ENCODE assay signal across 26 mouse cellular contexts in genomic region chr11:55373373-55373772, GRCm38 (mm10). TPM values are rescaled to one million over a fixed set of nuclear protein-coding genes. Genes with fewer than 3 reads are reported as not detected.
"Had no signal": no experiment of that assay in that cellular context is flagged by ENCODE, and none has a peak within 500 bp of the region (broad histone marks: within the 10 kb centered on the region; RNA-seq: fewer than 3 reads in every experiment).

No protein-coding gene starts in this region.

- DNase-seq: gastrocnemius, postnatal 14 days; gastrocnemius, postnatal 36 days; heart, adult 11 months; heart, adult 2 months; heart, postnatal 14 days; heart, postnatal 36 days; kidney, adult 11 months; kidney, adult 2 months; kidney, adult 9 months; kidney, postnatal 14 days; kidney, postnatal 36 days; layer of hippocampus, adult 9-11 months; layer of hippocampus, postnatal 36 days had no signal

- ATAC-seq: hindbrain, postnatal 0 days; intestine, embryonic 16.5 days had no signal

- H3K9ac ChIP-seq: heart, embryonic 13.5 days; heart, embryonic 15.5 days; hindbrain, embryonic 13.5 days; hindbrain, embryonic 15.5 days; kidney, embryonic 15.5 days; limb, embryonic 12.5 days; liver, embryonic 13.5 days had no signal

- H3K4me1 ChIP-seq: hindbrain, embryonic 15.5 days; liver, embryonic 13.5 days had no signal

- H3K4me2 ChIP-seq: heart, embryonic 11.5 days; heart, embryonic 13.5 days; heart, embryonic 15.5 days; hindbrain, embryonic 13.5 days; hindbrain, embryonic 15.5 days; kidney, embryonic 15.5 days; limb, embryonic 12.5 days; liver, embryonic 11.5 days; liver, embryonic 13.5 days had no signal

- H3K36me3 ChIP-seq: heart, embryonic 13.5 days; heart, embryonic 15.5 days; hindbrain, embryonic 13.5 days; hindbrain, embryonic 15.5 days; kidney, embryonic 15.5 days; limb, embryonic 10.5 days; limb, embryonic 12.5 days; liver, embryonic 13.5 days had no signal

- H3K4me3 ChIP-seq: heart, adult 2 months; heart, embryonic 13.5 days; heart, embryonic 15.5 days; hindbrain, embryonic 13.5 days; hindbrain, embryonic 15.5 days; kidney, embryonic 15.5 days; limb, embryonic 10.5 days; limb, embryonic 12.5 days; liver, embryonic 13.5 days had no signal

- H3K27ac ChIP-seq: heart, adult 2 months; heart, embryonic 13.5 days; heart, embryonic 15.5 days; hindbrain, embryonic 13.5 days; hindbrain, embryonic 15.5 days; hindbrain, postnatal 0 days; kidney, embryonic 15.5 days; kidney, postnatal 0 days; limb, embryonic 10.5 days; limb, embryonic 12.5 days; liver, embryonic 13.5 days had no signal

- H3K9me3 ChIP-seq: heart, embryonic 13.5 days; heart, embryonic 15.5 days; hindbrain, embryonic 13.5 days; hindbrain, embryonic 15.5 days; kidney, embryonic 15.5 days; limb, embryonic 10.5 days; limb, embryonic 12.5 days; liver, embryonic 13.5 days had no signal

- H3K27me3 ChIP-seq: kidney, embryonic 15.5 days; liver, embryonic 13.5 days had no signal

RNA-seq across cellular contexts. Expression of gene Fat2, which starts 37.0 kb away (rescaled TPM):
- polyA plus RNA-seq: heart, embryonic 11.5 days; liver, embryonic 11.5 days; liver, embryonic 13.5 days had no signal
